9 mouse cellular contexts compared by ENCODE assay signal in the genomic region with DNA sequence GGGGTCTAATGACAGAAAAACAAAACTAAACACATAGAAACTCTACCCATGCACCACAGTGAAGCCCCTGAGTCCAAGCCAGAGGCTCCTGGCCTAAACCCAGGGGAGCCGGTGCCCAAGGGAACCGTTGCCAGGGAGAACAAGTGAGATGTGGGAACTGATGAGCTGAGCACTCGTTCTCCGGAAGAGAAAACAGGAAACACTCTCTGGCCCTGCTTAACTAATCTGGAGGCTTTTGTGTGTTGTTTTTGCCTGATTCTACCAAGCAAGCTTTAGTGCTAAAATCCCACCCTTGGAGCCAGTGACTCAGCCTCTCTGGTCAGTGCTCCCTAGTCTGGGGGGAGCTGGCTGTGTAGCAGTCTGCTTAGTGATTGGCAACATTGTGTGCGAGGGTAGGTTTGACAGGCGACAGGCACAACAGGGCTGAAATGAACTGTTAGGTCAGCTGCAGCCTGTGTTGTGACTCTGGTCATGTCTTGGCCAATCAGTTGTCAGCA.
DNase-seq lines count a peak whose midpoint lies in the region; ATAC-seq lines count a peak whose summit lies in the region.
"Had no signal": no experiment of that assay in that cellular context is flagged by ENCODE, and none has a peak within 500 bp of the region (broad histone marks: within the 10 kb centered on the region; RNA-seq: fewer than 3 reads in every experiment).

No protein-coding gene starts in this region.

- no peak for DNase-seq in heart, adult 8-10 months (ENCODE audit: low spot score)
- DNase-seq in MN1 (ENCODE audit: low spot score), result peak; percentile 63
- no peak for DNase-seq in forebrain, embryonic 10.5 days (ENCODE audit: extremely low spot score, low spot score)
- DNase-seq in layer of hippocampus, postnatal 10 days (ENCODE audit: low spot score in 2 of 2), result peak; percentile 71 to 76
- DNase-seq in adrenal gland, adult 8-10 months, result no peak
- DNase-seq in cerebellum, adult 9-11 months, result no peak
- no peak for DNase-seq in urinary bladder, postnatal 4 days (ENCODE audit: low spot score in 2 of 2)

- WGBS in heart, embryonic 16.5 days, result 44% methylated on average over 6 of the region's 6 CpGs
- WGBS in forebrain, embryonic 10.5 days, result 70% methylated on average over 6 of the region's 6 CpGs

- H3K36me3 ChIP-seq in heart, embryonic 16.5 days (ENCODE audit: control insufficient read depth, insufficient read depth), result no peaks in the 10 kb centered on the region
- H3K36me3 ChIP-seq in forebrain, embryonic 10.5 days (replicated peaks), result no peaks in the 10 kb centered on the region
- H3K36me3 ChIP-seq: limb, embryonic 12.5 days had no signal

- H3K27me3 ChIP-seq in heart, embryonic 16.5 days (ENCODE audit: control insufficient read depth, insufficient read depth, low read length), result no peaks in the 10 kb centered on the region
- H3K27me3 ChIP-seq in forebrain, embryonic 10.5 days (ENCODE audit: poor library complexity, severe bottlenecking), result no peaks in the 10 kb centered on the region
- H3K27me3 ChIP-seq: limb, embryonic 12.5 days had no signal

- no peak overlapping the region for H3K4me3 ChIP-seq in heart, embryonic 16.5 days (ENCODE audit: low read length)
- H3K4me3 ChIP-seq in forebrain, embryonic 10.5 days, result no peak overlapping the region
- H3K4me3 ChIP-seq: limb, embryonic 12.5 days had no signal

- H3K9ac ChIP-seq in heart, embryonic 16.5 days (ENCODE audit: low read length), result no peak overlapping the region
- H3K9ac ChIP-seq: limb, embryonic 12.5 days had no signal

- H3K4me1 ChIP-seq in heart, embryonic 16.5 days (ENCODE audit: control insufficient read depth, insufficient read depth, low read length), result peaks cover 5% of the 10 kb centered on the region
- H3K4me1 ChIP-seq in forebrain, embryonic 10.5 days, result peaks cover 45% of the 10 kb centered on the region

- ATAC-seq in heart, embryonic 16.5 days (replicated peaks; ENCODE audit: extremely low read depth, insufficient read depth, low FRiP score), result no peak

- H3K27ac ChIP-seq in heart, embryonic 16.5 days (ENCODE audit: low read length), result peak overlapping the region; percentile 44
- H3K27ac ChIP-seq in forebrain, embryonic 10.5 days, result 0 out of 2 replicates have a peak overlapping the region, but pooled peaks have one; percentile 31
- H3K27ac ChIP-seq: limb, embryonic 12.5 days had no signal

- no peak overlapping the region for H3K4me2 ChIP-seq in heart, embryonic 16.5 days (ENCODE audit: low read depth, low read length)
- H3K4me2 ChIP-seq: limb, embryonic 12.5 days had no signal

- H3K9me3 ChIP-seq in heart, embryonic 16.5 days (replicated peaks; ENCODE audit: control insufficient read depth, low read length), result no peaks in the 10 kb centered on the region
- H3K9me3 ChIP-seq in forebrain, embryonic 10.5 days, result no peaks in the 10 kb centered on the region
- H3K9me3 ChIP-seq: limb, embryonic 12.5 days had no signal

Comparison
In these comparisons a context has a peak if more than half of its experiments do, and no peak if none do; other contexts are left out.
1. DNase-seq: peak in MN1 (single experiment) and layer of hippocampus, postnatal 10 days (2 of 2); none in heart, adult 8-10 months (single experiment), forebrain, embryonic 10.5 days (single experiment), adrenal gland, adult 8-10 months (single experiment), cerebellum, adult 9-11 months (single experiment) and urinary bladder, postnatal 4 days (0 of 2).